Mouse (Mus musculus) activated CD4-positive, CD25-positive, alpha-beta regulatory T cell, adult 9 weeks (primary cell): ENCODE measurements around the gene Phf8. TPM values are rescaled to one million over a fixed set of nuclear protein-coding genes. Genes with fewer than 3 reads are reported as not detected.

Source experiments
- polyA plus RNA-seq: library from polyadenylated mRNA; unstranded; fragments of 100-300 nt; shearing (Covaris generic); gene quantifications from one replicate; pipeline ENCODE4 v1.2.1, GENCODE M21; 2017

Gene Phf8
- polyA plus RNA-seq, result 78.3 TPM

GRCm38 (mm10) chrX:151520458-151521322 lies at the start of gene Phf8:
Phf8 (plus strand) TSS chrX:151520672.

Other genes starting within 250 kb of the Phf8 start
- gene Fam120c, start 176.5 kb upstream of the Phf8 start, polyA plus RNA-seq, result 3.1 TPM